Mouse (Mus musculus): Measurements from ENCODE around the gene Chit1.

Gene Chit1

DNA sequence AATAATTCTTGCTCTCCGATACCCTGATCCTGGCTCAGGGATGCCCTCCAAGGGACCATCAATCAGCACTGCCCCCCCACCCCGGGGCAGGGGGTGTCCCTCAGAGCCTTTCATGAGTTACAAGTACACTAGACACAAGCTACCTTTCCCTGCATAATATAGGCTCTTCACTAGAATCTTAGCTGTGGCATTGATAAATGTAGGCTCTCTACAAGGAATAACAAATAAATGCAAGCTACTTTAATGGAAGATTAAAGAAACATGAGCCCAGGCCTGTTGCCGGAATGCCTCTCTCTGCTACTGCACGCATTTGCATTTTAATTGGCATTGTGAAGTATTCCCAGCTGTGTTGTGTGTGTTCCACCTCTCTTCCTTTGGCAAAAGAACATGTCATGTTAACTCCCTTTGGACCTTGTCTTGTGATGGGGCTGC is 31.3 kb downstream of the Chit1 start:
- DNase-seq (ENCODE audit: low read depth, low spot score): no peak

DNA sequence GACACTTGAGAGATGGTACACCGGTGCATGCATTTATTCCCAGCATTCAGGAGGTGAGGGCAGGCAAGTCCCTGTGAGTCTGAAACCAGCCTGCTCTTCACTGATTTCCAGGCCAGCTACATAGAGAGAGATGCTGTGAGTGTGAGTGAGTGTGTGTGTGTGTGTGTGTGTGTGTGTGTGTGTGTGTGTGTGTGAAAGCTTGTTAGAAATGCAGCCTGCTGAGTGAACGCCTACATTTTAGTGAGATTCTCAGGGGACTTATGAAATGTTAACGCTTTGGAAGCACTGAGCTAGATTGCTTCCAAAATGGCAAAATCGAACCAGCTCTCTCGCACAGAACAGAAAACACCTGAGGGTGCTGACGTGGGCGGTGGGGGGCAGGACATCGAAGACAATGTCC is 35.0 kb downstream of the Chit1 start:
- peak; percentile 83 for DNase-seq (ENCODE audit: low read depth, low spot score)

- DNase-seq (ENCODE audit: low read depth, low spot score): no peak
Measured at GRCm38 (mm10) chr1:134150076-134150475, 39.0 kb downstream of the Chit1 start.

DNA sequence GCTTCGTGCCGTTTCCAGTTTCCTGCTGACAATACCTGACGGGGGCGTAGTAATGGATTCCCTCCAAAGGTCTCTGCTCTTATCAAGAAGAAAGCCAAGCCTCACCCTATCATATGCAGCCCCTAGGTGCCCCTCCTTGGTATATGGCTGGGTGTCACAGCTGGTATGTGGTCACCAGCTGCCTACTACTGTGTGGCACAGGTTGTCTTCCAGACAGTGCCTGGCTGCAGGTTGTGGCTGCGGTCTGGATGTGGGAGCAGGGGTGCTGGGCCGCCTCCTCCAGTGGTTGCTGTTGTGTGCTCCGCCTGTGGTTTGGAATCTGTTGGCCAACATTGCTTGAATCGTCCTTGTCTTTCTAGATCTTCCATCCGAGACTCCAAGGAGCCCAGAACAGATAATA is 39.7 kb downstream of the Chit1 start:
- no peak for DNase-seq (ENCODE audit: low read depth, low spot score)

GRCm38 (mm10) chr1:134151655-134152412 is 40.8 kb downstream of the Chit1 start:
- DNase-seq (ENCODE audit: low read depth, low spot score): peak; percentile 94

DNA sequence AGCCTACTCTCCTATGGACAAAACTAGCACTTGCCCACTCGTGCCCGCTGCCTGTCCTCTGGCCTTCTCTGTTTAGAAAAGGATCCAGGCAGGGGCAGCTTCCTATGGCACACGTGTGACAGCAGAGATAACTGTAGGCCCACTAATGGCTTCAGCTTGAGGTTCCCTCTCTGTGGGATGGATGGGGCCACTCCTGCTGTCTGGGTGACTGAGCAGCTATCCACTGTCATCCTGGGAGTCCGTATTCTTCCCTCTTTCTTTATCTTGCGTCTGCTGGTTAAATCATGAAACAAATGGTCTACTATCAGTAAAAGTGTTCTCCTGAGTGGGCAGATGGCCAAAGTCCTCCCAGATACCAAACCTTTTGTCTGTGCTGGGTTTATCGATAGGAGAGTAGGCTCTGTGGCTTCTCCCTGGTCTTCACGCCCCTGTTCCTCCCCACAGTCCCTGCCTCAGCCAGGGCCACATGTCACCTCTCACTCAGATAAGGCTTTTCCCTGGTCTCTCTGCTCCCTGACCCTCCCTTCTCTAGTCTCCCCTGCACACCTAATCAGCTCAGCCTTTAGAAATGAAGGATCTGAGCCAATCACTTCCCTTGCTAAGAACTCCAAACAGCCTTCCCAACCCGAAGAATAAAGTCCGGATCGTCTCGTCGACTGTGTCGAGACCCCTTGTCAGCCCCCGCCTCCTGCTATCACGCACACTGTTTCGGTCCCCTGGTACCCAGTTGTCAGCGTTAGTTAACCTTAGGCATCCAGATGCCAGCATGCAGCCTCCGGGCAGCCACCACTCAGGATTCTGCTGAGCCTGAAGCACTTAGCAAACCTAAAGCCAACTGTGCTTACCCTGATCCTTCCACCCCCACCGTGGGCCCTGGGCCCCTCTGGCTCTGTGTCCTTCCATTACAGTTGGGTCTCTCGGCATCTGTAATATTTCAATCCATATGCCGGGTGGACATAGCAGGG is 41.9 kb downstream of the Chit1 start:
- no peak for DNase-seq (ENCODE audit: low read depth, low spot score)

GRCm38 (mm10) chr1:134154121-134154520 is 43.1 kb downstream of the Chit1 start:
- DNase-seq (ENCODE audit: low read depth, low spot score): no peak

- DNase-seq (ENCODE audit: low read depth, low spot score): no peak
Measured at GRCm38 (mm10) chr1:134154655-134155054, 43.6 kb downstream of the Chit1 start.

- DNase-seq (ENCODE audit: low read depth, low spot score): no peak
Measured at GRCm38 (mm10) chr1:134160404-134160803, 49.4 kb downstream of the Chit1 start.

- DNase-seq (ENCODE audit: low read depth, low spot score): no peak
Measured at GRCm38 (mm10) chr1:134161399-134161798, 50.4 kb downstream of the Chit1 start.

DNA sequence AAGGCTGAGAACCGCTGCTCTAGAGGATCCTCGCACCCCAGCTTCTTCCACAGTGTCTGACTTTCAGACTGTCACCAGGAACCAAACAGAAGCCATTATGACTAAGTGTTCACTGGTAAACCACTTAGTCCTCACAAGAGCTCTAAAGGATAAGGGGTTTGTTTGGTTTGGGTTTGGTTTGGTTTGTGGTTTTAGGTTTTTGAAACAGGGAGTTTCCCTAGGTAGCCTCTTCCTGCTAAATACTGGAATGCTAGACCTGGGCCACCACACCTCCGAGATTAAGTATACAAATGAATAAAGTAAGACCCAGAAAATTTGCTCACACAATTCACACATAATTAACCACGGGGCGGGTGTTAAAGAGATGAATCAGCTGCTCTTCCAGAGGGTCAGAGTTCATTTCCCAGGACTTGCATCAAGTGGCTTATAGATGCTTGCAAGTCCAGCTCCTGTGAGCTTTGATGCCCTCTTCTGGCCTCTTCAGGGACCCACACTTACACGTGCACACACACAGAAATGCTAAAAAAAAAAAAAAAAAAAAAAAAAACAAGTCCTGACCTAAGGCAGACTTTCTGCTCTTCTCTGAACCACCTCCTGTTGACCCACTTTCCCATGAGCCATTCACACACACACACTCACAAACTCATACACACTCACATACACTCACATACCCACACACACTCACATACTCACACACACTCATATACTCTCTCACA is 51.6 kb downstream of the Chit1 start:
- no peak for DNase-seq (ENCODE audit: low read depth, low spot score)

- DNase-seq (ENCODE audit: low read depth, low spot score): no peak
Measured at GRCm38 (mm10) chr1:134163476-134163875, 52.4 kb downstream of the Chit1 start.

GRCm38 (mm10) chr1:134164454-134164853 is 53.4 kb downstream of the Chit1 start:
- no peak for DNase-seq (ENCODE audit: low read depth, low spot score)

DNA sequence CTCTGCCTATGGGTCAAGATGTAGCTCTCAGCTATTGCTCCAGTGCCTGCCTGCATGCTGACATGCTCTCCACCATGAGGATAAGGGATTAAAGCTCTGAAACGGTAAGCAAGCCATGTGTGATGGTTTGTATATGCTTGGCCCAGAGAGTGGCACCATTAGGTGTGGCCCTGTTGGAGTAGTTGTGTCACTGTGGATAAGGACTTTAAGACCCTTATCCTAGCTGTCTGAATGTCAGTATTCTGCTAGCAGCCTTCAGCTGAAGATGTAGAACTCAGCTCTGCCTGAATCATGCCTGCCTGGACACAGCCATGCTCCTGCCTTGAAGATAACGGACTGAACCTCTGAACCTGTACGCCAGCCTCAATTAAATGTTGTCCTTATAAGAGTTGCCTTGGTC is 55.5 kb downstream of the Chit1 start:
- DNase-seq (ENCODE audit: low read depth, low spot score): no peak

- DNase-seq (ENCODE audit: low read depth, low spot score): peak; percentile 86
Measured at GRCm38 (mm10) chr1:134167416-134168305, 56.6 kb downstream of the Chit1 start.

DNA sequence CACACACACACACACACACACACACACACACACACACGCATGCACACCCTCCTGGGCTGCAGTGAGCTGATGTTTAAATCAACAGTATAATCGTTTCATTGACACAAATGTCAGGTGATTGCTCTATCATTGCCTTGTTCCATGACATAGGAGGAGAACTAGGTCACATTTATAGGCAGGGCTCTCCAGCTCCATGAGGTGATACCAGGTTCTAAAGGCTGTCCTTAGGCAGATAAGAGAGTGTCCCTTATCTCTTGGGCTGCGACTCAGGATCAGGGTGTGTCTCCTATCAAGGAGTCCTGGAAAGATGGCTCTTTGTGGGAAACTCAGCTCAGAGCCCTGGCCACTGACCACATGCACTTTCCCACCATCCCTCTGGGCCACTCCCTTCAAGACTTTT is 57.5 kb downstream of the Chit1 start:
- DNase-seq (ENCODE audit: low read depth, low spot score): no peak

- DNase-seq (ENCODE audit: low read depth, low spot score): no peak
Measured at GRCm38 (mm10) chr1:134168985-134169697, 58.1 kb downstream of the Chit1 start.

DNA sequence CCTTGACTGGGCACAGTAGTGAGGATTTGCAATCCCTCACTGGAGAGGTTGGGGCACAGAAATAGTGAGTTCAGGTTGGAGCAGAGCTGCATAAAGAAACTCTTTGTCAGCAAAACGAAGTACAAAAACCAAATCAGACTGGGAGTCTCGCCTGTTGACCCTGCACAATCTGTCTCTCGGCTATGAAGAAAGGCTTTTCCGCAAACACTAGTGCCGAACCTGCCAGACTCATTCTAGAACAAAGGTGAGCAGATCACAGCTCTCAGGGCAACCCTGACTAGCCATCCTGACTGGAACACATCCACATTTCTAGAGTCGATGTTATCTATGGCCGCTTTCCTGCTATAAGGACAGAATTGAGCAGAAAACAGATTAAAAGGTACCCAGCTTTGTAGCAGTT is 62.0 kb downstream of the Chit1 start:
- no peak for DNase-seq (ENCODE audit: low read depth, low spot score)

GRCm38 (mm10) chr1:134177976-134178375 is 66.9 kb downstream of the Chit1 start:
- no peak for DNase-seq (ENCODE audit: low read depth, low spot score)

GRCm38 (mm10) chr1:134182025-134182424 is 71.0 kb downstream of the Chit1 start, which contains the start of gene Chil1:
Chil1 (plus strand) TSS chr1:134182176.
- DNase-seq (ENCODE audit: low read depth, low spot score): peak; percentile 69

Data from brain, adult 2 months (tissue).